Mouse (Mus musculus) forebrain, embryonic 14.5 days (tissue): ENCODE measurements at regions not wholly inside any gene's neighbourhood (a gene's known extent, or its start where the extent isn't known, plus 50 kb on each side); places are given as distances from the start of the nearest gene placed in this dataset.

Experiments
- ATAC-seq: fragments of 200-750 bp; cut with Nextera tagmentation; 2 replicates; pipeline ENCODE4 v1.8.0; 2017; ENCODE audit warnings: mild to moderate bottlenecking, moderate library complexity
- DNase-seq: peaks from one replicate; pipeline ENCODE4 v3.0.0-alpha.2; 2015; ENCODE audit warnings: low spot score
- H3K27ac ChIP-seq: fragments of 300-500 bp; sonication (generic); 2 replicates; pipeline ENCODE4 v1.5.1; 2014; ENCODE audit warnings: low read depth, mild to moderate bottlenecking, control low read depth, low read length, moderate library complexity
- H3K27me3 ChIP-seq: fragments of 300-500 bp; sonication (generic); replicated peaks from 2 replicates; pipeline ENCODE4 v1.6.1; 2014; ENCODE audit warnings: low read length, control low read depth, mixed read lengths; ENCODE audit not compliant: control insufficient read depth, insufficient read depth
- H3K36me3 ChIP-seq: fragments of 300-500 bp; sonication (generic); 2 replicates; pipeline ENCODE4 v1.6.1; 2014; ENCODE audit warnings: low read length, control low read depth; ENCODE audit not compliant: control insufficient read depth, insufficient read depth
- H3K4me1 ChIP-seq: fragments of 300-500 bp; sonication (generic); 2 replicates; pipeline ENCODE4 v1.6.1; 2014; ENCODE audit warnings: antibody characterized with exemption, low read length, control low read depth; ENCODE audit not compliant: control insufficient read depth, insufficient read depth
- H3K4me2 ChIP-seq: fragments of 300-500 bp; sonication (generic); 2 replicates; pipeline ENCODE4 v1.6.1; 2014; ENCODE audit warnings: mild to moderate bottlenecking, control low read depth, low read length
- H3K4me3 ChIP-seq: fragments of 300-500 bp; sonication (generic); 2 replicates; pipeline ENCODE4 v1.5.1; 2014; ENCODE audit warnings: low read depth, low read length, control low read depth
- H3K9ac ChIP-seq: fragments of 300-500 bp; sonication (generic); 2 replicates; pipeline ENCODE4 v1.6.1; 2014; ENCODE audit warnings: mild to moderate bottlenecking, low read length, control low read depth, moderate library complexity
- H3K9me3 ChIP-seq: fragments of 300-500 bp; sonication (generic); replicated peaks from 2 replicates; pipeline ENCODE4 v1.6.1; 2016; ENCODE audit warnings: low read length, control low read depth, mixed read lengths; ENCODE audit not compliant: control insufficient read depth
- WGBS: fragments of 180-500 bp; shearing (Covaris S2); extraction: QIAGEN DNeasy Blood & Tissue Kit; methylation state at CpG from one replicate; pipeline ENCODE4 v1.1.7; 2014; 5-methylcytosine and 5-hydroxymethylcytosine counted together

DNA sequence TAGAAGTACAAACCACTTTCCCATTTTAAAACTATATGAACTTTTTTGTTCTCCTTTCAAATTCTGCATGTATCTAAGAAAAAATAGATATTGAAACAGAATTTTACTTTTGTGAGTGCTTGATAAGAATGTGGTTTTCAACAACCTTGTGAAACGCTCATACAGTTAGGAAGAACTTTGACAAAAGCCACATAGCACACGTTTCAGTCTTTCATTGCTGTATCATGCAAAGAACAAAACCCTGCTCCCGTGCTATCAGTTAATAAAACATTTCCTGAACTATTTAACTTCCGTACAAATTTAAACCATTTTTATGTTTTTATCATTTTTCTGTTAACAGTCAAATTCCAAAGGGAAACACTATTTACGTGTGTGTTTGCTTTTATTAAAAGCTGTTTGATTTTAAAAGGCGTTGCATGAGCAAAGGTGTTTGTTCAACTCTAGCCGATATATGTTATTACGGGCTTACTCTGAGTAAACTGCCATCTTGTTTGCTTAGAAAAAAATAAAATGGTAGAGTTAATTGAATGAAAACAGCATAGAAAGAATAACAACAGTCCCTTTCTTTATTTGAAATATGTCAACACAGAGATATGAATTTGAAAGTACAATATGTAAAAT lies 471.8 kb upstream of the Klhl1 start:
- no peaks in the 10 kb centered on the region for H3K27me3 ChIP-seq
- ATAC-seq (no peak), DNase-seq (no peak)
- no peak overlapping the region for H3K27ac ChIP-seq
- H3K4me1 ChIP-seq, result no peaks in the 10 kb centered on the region
- no peaks in the 10 kb centered on the region for H3K9me3 ChIP-seq
- H3K36me3 ChIP-seq, result no peaks in the 10 kb centered on the region
- no peak overlapping the region for H3K9ac ChIP-seq
- no peak overlapping the region for H3K4me2 ChIP-seq
- WGBS, result 85% methylated on average over 8 of the region's 8 CpGs
- H3K4me3 ChIP-seq, result no peak overlapping the region

DNA sequence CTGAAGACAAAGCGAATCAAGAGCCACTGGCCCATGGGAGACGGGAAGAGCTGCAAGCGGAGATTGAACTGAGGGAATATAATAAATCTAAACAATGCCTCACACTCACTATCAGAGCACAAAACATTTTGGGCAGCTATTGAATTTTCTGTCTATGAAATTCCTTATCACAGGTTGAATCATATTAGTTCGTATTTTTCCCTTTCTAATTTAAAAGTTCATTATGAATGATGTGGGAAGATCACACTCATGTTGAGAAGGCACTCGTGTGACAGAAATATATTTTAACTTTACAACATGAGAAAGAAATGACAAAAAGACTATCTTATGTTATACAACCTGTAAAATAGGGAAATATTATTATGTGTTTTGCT lies 444.2 kb upstream of the Klhl1 start:
- no peaks in the 10 kb centered on the region for H3K4me1 ChIP-seq
- 31% methylated on average over 5 of the region's 5 CpGs for WGBS
- H3K4me2 ChIP-seq, result no peak overlapping the region

DNA sequence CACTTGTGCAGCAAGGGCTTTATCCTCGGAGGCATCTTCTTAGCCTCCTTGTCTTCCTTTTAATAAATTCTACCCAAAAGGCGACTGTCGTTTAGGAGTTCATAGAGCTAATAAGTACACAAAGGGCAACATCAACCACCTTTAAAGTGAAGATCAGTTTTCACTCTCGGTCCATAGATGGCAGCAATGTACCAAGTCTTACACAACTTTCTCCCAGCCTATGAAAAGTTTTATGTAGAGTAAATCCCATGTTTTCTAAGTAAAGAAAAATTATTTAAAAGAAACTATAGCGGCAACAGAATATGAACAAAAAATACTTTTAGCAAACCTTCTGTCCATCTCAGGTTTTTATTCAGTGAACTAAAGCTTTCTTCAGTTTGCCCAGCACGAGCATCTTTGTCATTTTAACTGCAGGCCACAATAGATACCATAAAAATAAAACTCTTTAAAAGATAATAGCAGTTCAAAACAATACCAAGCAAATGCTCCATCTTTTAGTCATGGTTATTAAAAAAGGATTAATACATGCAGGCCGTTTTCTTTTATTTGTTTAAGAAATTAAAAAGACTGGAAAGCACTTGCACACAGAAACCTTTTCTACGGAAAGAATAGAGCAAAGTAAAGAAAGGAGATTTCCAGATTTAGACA lies 443.6 kb upstream of the Klhl1 start:
- H3K27ac ChIP-seq, result no peak overlapping the region
- H3K9me3 ChIP-seq, result no peaks in the 10 kb centered on the region
- whole genome bisulfite sequencing, result 20% methylated on average over 8 of the region's 8 CpGs
- no peaks in the 10 kb centered on the region for H3K27me3 ChIP-seq
- no peak overlapping the region for H3K4me3 ChIP-seq
- DNase-seq, result peak; percentile 71
- ATAC-seq, result peak; percentile 65; the same call in 1 of the 2 replicates
- no peaks in the 10 kb centered on the region for H3K4me1 ChIP-seq
- H3K36me3 ChIP-seq, result no peaks in the 10 kb centered on the region
- H3K4me2 ChIP-seq, result no peak overlapping the region
- H3K9ac ChIP-seq, result no peak overlapping the region

More for the DNA sequence above, 444.2 kb upstream of the Klhl1 start:
- ATAC-seq (no peak), DNase-seq (no peak)
- H3K27me3 ChIP-seq, result no peaks in the 10 kb centered on the region
- no peaks in the 10 kb centered on the region for H3K36me3 ChIP-seq
- no peaks in the 10 kb centered on the region for H3K9me3 ChIP-seq
- H3K27ac ChIP-seq, result no peak overlapping the region
- no peak overlapping the region for H3K9ac ChIP-seq
- H3K4me3 ChIP-seq, result no peak overlapping the region

DNA sequence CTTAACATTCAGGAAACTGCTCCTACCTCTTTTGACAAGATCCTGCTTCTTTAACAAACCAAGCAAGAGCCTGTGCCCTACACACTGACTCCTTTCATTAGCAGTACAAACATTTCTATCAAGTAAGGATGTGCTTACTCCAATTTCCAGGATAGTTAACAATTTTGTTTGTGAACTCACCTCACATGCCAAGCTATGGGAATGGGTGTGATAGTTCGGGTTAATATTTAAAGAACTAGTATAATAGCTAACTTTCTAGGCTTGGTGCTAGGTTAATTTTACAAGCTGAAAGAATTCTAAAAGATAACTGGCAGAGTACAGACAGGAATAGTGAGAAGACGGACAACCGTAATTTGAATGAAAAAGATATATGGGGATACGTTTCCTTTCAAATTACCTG lies 437.2 kb upstream of the Klhl1 start:
- DNase-seq, result no peak
- H3K4me3 ChIP-seq, result no peak overlapping the region
- H3K9ac ChIP-seq, result no peak overlapping the region
- H3K27me3 ChIP-seq, result no peaks in the 10 kb centered on the region
- no peaks in the 10 kb centered on the region for H3K9me3 ChIP-seq
- no peak for ATAC-seq
- 93% methylated on average over 4 of the region's 4 CpGs for WGBS
- H3K4me1 ChIP-seq, result no peaks in the 10 kb centered on the region
- H3K36me3 ChIP-seq, result no peaks in the 10 kb centered on the region
- no peak overlapping the region for H3K4me2 ChIP-seq
- H3K27ac ChIP-seq, result no peak overlapping the region

DNA sequence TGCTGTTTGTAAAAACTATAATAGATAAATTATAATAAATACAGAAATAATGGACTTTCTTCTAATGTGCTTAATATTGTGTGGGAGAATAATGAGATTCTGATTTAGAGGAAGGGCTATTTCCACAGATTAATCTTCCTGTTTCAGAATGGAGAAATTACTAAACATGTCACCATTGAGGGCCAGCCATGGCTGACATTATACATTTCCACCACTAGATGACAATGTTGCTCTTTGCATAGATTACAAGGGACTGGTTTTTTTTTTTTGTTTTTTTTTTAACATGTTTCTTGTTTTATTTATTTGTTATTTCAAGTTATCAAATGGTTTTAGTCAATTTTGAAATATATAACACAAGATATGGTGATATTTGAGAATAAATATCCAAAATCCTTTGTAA lies 435.6 kb upstream of the Klhl1 start:
- no peaks in the 10 kb centered on the region for H3K27me3 ChIP-seq
- no peaks in the 10 kb centered on the region for H3K4me1 ChIP-seq
- H3K4me3 ChIP-seq, result no peak overlapping the region
- DNase-seq (peak; percentile 64), ATAC-seq (0 out of 2 replicates have a peak, but pooled peaks have one; percentile 42)
- H3K9ac ChIP-seq, result no peak overlapping the region
- H3K4me2 ChIP-seq, result no peak overlapping the region
- H3K27ac ChIP-seq, result no peak overlapping the region
- H3K36me3 ChIP-seq, result no peaks in the 10 kb centered on the region
- no peaks in the 10 kb centered on the region for H3K9me3 ChIP-seq

DNA sequence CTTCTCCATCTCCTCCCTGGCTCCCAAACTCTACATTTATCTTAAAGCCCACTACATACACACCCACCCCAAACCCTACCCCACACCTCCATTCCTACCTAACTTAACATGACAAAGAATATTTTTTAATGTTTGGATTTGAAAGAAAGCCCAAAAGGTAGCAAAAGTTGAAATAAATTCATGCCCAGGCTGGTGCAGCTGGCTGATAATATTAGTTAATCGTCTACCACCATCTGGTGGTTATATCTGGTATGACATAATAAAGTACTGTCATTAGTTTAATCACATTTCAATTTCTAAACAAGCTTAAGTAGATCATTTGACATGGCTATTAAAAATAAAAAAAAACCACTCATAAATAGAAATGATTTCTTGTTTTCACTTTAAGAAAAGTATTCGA lies 389.8 kb upstream of the Klhl1 start:
- Histone ChIP-seq H3K27ac (no peak overlapping the region), H3K9me3 (no peaks in the 10 kb centered on the region), H3K4me1 (no peaks in the 10 kb centered on the region), H3K4me2 (no peak overlapping the region), H3K36me3 (no peaks in the 10 kb centered on the region), H3K4me3 (no peak overlapping the region), H3K27me3 (no peaks in the 10 kb centered on the region), H3K9ac (no peak overlapping the region)
- DNase-seq (peak; percentile 78), ATAC-seq (peak; percentile 65)
- WGBS, result 5% methylated on average over 2 of the region's 2 CpGs

DNA sequence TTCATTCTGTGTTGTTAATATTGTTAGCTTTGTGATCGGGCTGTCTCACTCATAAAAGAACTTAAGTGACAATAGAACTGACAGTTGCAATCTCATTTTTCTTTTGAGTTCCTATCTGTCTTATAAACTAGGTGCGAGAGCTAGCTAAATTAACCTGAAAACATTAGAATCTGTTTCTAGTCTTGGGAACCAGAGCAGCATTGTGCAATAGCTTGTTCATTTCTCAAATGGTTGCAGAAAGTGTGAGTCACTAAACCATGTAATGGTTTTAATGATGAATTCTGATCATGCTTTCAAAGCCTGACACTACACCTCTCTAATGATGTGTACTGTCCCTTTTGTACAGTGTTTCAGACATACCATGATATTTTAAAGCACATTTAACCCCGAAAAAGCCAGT lies 360.8 kb upstream of the Klhl1 start:
- DNase-seq, result no peak
- H3K4me2 ChIP-seq, result no peak overlapping the region
- H3K4me3 ChIP-seq, result no peak overlapping the region
- no peaks in the 10 kb centered on the region for H3K36me3 ChIP-seq
- no peak overlapping the region for H3K27ac ChIP-seq
- no peaks in the 10 kb centered on the region for H3K27me3 ChIP-seq
- no peak overlapping the region for H3K9ac ChIP-seq
- no peaks in the 10 kb centered on the region for H3K9me3 ChIP-seq
- ATAC-seq, result no peak
- 79% methylated on average over 3 of the region's 3 CpGs for WGBS
- H3K4me1 ChIP-seq, result no peaks in the 10 kb centered on the region

DNA sequence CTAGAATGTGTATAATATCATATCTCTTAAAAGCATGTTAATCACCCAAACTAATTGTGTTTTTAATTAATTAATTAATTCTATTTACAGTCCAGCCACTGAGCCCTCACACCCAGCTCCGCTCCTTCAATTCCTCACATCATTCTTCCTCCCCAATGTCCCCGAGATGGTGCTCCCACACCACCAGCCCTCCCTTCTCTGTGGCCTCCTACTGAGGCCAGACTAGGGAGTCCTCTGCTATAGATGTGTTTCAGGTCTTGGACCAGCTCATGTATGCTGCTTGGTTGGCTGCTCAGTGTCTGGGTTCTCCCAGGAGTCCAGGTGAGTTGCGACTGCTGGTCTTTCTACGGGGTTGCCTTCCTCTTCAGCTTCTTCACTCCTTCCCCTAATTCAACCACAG lies 353.1 kb upstream of the Klhl1 start:
- Histone ChIP-seq H3K4me1 (no peaks in the 10 kb centered on the region), H3K4me2 (no peak overlapping the region), H3K27ac (no peak overlapping the region), H3K36me3 (no peaks in the 10 kb centered on the region), H3K9ac (no peak overlapping the region), H3K9me3 (no peaks in the 10 kb centered on the region), H3K4me3 (no peak overlapping the region), H3K27me3 (no peaks in the 10 kb centered on the region)
- ATAC-seq, result no peak
- DNase-seq, result no peak
- 84% methylated on average over 4 of the region's 4 CpGs for WGBS

DNA sequence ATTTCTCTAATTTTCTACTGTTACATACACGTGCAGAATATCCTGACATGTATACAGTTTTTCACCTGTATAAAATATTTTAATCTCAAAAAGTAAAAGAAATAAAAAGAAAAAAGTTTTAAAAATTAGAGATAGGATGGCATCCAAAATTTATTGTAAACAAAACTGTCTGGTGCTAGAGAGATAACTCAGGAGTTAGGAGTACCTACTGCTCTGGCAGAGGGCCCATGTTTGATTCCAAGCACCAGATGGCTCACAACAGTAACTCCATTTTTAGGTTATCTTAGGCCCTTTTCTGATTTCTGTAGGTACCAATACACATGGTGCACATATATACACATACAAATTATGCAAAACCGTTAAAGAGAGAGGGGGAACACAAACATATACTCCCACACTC lies 320.0 kb upstream of the Klhl1 start:
- Histone ChIP-seq H3K9ac (no peak overlapping the region), H3K4me1 (no peaks in the 10 kb centered on the region), H3K4me2 (no peak overlapping the region), H3K27me3 (no peaks in the 10 kb centered on the region), H3K4me3 (no peak overlapping the region), H3K27ac (no peak overlapping the region), H3K36me3 (no peaks in the 10 kb centered on the region), H3K9me3 (no peaks in the 10 kb centered on the region)
- no peak for DNase-seq
- ATAC-seq, result no peak
- WGBS, result 80% methylated on average over 2 of the region's 2 CpGs
